Mouse (Mus musculus) E14TG2a.4 (cell line): Measurements from ENCODE around the gene Ccl4.

Experiments
- CTCF ChIP-seq: conservative IDR thresholded peaks from 2 replicates; pipeline ENCODE4 v1.5.1; 2014; ENCODE audit warnings: low read length
- NANOG ChIP-seq: IDR thresholded peaks from 2 replicates; pipeline ENCODE4 v1.6.1; 2014; ENCODE audit warnings: borderline replicate concordance, low read length, mixed read lengths
- POU5F1 ChIP-seq: IDR thresholded peaks from 2 replicates; pipeline ENCODE4 v1.6.1; 2014; ENCODE audit warnings: low read length, borderline replicate concordance

DNA sequence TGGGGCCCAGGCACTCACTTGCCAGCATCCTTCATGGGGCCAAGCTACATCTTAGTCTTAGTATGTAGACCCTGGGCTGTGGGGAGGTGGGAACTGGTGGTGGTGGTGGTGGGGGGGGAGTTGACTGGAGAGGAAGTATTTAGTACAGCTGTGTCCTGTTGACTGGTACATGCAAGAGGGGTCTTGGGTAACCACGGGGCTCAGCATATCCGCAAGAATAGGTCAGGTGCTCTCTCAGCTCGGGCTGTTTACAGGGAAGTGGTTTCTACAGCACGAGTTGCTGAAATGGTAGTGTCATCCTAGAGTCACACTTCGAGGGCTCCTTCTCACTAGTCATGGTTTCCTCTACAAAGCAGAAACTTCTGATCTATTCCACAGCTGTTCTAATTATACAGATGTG is 22.2 kb upstream of the Ccl4 start:
- TF ChIP-seq CTCF: no peak
- no peak for TF ChIP-seq POU5F1
- no peak for TF ChIP-seq NANOG
